Mouse (Mus musculus) right cerebral cortex, adult 2 months (tissue): ENCODE data around the gene Urgcp.

Source experiments
- DNase-seq, 2 experiments: peaks; one replicate each; pipeline ENCODE4 v3.0.0; 2021 to 2022; ENCODE audit warnings: low spot score in 2 of 2

Gene Urgcp

GRCm38 (mm10) chr11:5785732-5786131 lies 23.6 kb upstream of the Urgcp start:
- DNase-seq: no peak

GRCm38 (mm10) chr11:5782199-5782944 lies 20.2 kb upstream of the Urgcp start:
- no peak for DNase-seq

- DNase-seq: no peak
Measured at GRCm38 (mm10) chr11:5780035-5780499, 17.9 kb upstream of the Urgcp start.

GRCm38 (mm10) chr11:5778481-5778880 lies 16.3 kb upstream of the Urgcp start:
- DNase-seq: no peak

- no peak for DNase-seq
Measured at GRCm38 (mm10) chr11:5766019-5766418, 3.8 kb upstream of the Urgcp start.

- no peak for DNase-seq
Measured at GRCm38 (mm10) chr11:5762633-5762982, 432 bp upstream of the Urgcp start.

GRCm38 (mm10) chr11:5753755-5754154 lies 8.4 kb downstream of the Urgcp start:
- DNase-seq: no peak

- DNase-seq: no peak
Measured at GRCm38 (mm10) chr11:5744951-5745350, 17.2 kb downstream of the Urgcp start.

GRCm38 (mm10) chr11:5742106-5742505 lies 20.1 kb downstream of the Urgcp start:
- no peak for DNase-seq

- peak; percentile 64 to 75 for DNase-seq
Measured at GRCm38 (mm10) chr11:5740965-5741627, 21.1 kb downstream of the Urgcp start.

GRCm38 (mm10) chr11:5740599-5740964 lies 21.6 kb downstream of the Urgcp start:
- no peak for DNase-seq

- no peak for DNase-seq
Measured at GRCm38 (mm10) chr11:5739846-5740245, 22.3 kb downstream of the Urgcp start.

GRCm38 (mm10) chr11:5738888-5739632 lies 23.1 kb downstream of the Urgcp start:
- no peak for DNase-seq

- DNase-seq: no peak
Measured at GRCm38 (mm10) chr11:5737137-5737536, 25.0 kb downstream of the Urgcp start.

GRCm38 (mm10) chr11:5734323-5734722 lies 27.9 kb downstream of the Urgcp start:
- DNase-seq: no peak

GRCm38 (mm10) chr11:5732401-5732800 lies 29.8 kb downstream of the Urgcp start:
- no peak for DNase-seq

- DNase-seq: no peak
Measured at GRCm38 (mm10) chr11:5729582-5729981, 32.6 kb downstream of the Urgcp start.

- no peak for DNase-seq
Measured at GRCm38 (mm10) chr11:5718611-5719354, 43.4 kb downstream of the Urgcp start.

GRCm38 (mm10) chr11:5716938-5717705 lies 45.1 kb downstream of the Urgcp start:
- DNase-seq: no peak

GRCm38 (mm10) chr11:5716246-5716645 lies 45.9 kb downstream of the Urgcp start:
- no peak for DNase-seq

- DNase-seq: no peak
Measured at GRCm38 (mm10) chr11:5715630-5716105, 46.5 kb downstream of the Urgcp start, which contains the start of gene Mrps24. Mrps24 (minus strand) TSS chr11:5715680.
